Mouse (Mus musculus) thymus, postnatal 4 days (tissue): Measurements from ENCODE around the gene Abhd6.

Experiments used
- DNase-seq: peaks from one replicate; pipeline ENCODE4 v3.0.0; 2021

The Abhd6 gene

DNA sequence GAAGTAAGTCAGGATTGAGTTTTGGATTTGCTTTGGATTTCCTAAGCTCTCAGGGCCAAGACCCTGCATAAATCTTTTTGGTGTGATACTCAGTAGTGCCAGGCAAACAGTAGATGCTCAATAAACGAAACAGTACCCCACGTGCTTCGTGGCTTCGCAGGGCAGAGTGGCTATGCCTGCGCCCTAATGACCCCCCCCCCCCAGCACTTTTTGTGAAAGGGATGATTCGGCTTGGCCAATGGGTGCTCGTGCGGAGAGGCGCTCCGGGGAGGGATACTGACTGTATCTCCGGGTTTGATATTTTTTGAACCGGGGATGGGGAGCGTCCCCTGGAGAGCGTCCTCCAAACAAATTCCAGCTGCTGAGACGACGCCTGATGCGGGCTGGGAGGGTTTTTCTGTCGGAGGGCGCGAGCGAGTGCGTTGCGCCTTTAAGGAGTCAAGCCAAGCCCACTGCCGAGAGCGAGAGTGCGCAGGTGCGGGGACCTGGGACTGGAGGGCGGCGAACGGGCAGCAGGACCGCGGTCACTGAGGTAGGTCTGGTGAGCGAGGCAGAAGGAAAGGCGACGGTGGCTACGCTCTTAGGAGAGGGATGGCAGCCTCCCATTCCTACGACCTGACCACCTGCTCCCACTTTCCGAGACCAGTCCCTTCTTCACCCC is at the start of gene Abhd6:
Gene Abhd6 (plus strand): TSS at position 471 of the 661 bp plus-strand sequence.
- peak; percentile 91 for DNase-seq

DNA sequence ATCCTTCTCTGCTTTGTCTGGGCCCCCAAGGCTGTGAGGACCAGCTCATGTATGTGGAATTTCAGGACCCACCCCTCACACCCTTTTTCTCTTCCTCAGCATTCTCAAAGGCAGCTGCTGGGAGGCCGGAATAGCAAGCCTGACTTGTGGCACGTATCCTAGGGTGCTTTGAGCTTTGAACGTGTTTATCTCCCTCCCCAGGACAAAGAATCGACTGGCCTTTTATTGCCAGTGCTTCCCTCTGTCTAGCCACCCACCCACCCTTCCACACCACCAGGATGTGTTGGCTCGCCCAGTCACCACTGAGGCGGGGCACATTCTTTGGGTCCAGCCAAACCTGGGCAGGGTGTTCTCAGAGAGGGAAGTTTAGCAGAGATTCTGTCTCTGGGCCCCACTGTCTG is 48.6 kb upstream of the Abhd6 start:
- no peak for DNase-seq

DNA sequence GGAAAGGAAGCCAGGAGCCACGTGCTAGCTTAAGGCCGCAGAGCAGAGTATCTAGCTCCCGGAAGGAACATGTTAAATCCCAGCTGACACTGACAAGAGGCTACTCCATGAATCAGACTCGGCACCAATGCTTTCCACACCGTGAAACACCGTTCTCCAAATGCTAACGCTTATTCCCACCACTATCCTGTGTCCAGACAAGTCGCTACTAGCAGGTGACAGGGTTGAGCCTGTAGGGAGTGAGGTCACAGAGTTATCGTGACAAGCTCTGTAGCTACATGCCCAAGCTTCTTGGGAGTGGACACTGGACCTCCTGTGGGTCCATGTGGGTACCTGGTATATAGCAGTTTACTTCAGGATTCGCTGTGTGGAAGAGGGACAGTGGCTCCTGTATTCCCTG is 46.3 kb upstream of the Abhd6 start:
- DNase-seq: no peak

DNA sequence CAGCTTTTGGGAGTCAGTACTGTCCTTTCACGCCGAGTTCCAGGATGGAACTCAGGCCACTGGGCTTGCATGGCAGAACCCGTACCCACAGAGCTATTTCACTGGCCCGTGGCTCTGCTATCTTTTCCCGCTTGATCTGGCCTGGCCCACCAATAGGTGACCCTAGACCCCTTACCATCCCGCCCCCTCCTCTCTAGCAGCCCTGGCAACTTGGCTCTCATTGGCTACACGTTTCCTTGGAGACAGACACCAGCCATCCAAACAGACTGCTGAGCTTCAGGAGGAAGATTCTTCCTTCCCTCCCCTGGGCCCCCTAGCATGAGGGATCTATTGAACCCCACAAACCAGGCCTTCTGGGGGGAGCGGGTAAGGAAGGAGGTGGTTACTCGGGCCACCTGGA is 45.7 kb upstream of the Abhd6 start, which contains the start of gene Gm45521:
Gene Gm45521 (plus strand): TSS at position 240 of the 400 bp plus-strand sequence.
- DNase-seq: no peak

DNA sequence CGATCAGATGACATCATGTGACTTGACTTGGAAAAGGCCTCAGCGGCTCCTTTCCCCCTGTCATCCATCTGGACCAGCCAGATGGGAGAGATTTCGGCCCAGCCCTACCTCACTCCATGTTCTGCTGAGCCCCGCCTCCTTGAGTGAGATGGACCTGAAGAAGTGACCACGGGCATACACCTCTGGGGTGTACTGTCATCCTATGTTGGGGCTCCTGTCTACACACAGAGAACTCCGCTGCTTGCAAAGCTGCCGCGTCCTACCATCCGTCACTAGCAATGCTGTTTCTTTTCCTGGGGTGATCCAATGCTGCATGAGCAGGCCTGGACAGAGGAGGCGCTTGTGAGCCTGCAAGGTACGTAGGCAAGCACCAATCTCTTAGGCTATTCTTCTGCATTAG is 42.1 kb upstream of the Abhd6 start:
- peak; percentile 49 for DNase-seq

DNA sequence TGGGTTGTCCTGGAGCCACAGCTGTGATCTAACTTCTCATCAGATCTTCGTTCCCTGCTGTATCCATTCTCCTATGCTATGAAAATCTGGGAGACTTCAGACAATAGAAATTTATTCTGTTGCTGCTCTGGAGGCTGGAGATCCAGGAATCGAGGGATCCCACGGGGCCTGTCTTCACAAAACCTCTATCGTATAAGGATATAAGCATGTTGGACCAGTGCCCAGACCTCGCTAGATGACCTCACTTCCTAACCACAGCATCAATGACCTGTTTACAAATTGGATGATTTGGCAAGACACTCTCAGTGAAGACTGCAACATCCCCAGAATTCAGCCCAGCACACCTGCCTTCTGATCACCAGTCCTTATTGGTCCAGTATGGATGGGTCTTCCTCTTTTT is 41.0 kb upstream of the Abhd6 start:
- DNase-seq: no peak

DNA sequence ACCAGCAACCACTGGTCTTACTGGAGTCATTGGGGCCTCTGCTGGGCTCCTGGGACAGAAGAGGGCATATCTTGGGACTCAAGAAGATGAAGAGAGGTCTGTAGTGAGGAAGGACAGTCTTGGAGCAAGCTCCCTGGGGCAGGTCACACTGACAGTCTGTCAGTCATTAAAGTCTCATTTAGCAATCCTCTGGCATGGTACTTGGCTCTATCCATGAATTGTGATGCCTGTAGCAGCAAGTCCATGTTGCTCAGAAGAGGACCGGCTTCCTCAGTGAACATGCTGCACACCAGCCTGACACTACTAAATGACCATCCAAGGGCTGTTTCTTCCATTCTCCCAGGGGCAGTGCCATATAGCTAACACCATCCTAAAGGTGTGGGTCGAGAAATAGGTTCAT is 40.1 kb upstream of the Abhd6 start:
- DNase-seq: no peak

DNA sequence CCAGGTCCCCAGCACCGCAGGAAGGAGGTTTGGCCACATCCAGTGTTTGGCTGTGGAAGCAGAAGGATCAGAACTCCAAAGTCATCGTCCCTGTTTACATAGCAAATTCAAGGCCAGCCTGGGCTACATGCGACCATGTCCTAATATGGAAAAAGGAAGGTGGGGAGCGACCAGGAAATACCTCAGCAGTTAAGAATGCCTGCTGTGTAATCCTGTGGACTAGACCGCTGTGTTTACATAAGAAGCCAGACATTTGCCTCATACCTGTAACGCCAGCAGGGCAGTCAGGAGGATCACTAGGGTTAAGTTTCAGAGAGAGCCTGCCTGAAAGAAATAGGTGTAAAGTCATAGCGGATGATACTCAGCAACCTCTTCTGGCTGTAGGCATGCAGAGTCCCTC is 39.5 kb upstream of the Abhd6 start:
- DNase-seq: no peak

DNA sequence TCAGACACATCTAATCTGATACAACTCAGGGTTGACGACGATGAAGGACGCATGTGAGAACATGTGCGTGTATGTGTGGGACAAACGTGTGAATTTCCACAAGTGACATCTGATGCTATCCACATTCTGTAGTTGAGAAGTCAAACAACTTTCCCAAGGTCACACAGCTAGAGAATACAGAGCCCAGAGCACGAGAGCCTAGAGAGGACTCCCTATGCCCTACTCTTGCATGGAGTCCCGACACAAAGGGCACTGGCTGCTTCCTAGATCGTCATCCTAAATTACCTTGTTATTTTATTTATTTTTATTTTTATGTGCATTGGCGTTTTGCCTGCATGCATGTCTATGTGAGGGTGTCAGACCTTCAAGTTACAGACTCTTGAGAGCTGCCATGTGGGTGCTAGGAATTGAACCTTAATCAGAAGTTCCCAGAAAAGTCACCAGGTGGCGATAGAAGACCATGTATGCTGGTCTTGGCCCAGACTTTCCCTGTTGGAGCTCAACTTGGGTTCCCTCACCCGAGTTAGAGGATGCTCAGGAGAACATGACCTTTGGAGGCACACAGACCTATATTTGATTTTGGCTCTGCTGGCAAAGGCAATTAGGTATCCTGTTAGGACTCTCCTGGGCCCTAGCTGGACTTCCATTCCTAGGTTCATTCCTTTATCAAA is 38.3 kb upstream of the Abhd6 start:
- DNase-seq: peak; percentile 69

DNA sequence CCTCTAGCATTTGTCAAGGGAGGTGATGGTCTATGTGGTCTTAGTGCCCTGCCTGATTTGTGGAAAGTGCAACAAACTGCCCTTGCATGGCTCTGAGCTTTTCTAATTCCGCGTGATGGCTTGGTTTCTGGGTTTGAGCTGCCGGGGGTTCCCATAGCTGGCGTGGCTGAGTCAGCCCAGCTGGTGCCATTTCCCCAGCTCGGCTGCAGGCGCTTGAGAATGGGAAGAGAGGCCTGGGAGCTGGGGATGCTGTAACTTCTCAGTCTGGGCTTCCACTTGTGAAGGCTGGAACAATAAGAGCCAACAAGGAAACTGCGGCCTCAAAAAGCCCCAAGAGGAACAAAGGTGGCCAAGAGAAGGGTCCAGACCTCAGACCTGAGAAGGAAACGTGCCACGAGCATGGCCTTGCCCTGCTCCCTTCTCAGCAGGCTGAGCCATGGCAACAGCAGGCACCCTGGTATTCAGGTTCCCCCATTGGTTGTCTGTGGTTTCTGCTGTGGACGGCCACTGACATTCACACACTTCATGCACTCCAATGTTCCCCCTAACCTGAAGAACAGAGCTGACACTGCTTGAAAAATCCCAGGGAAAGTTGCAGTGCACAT is 30.7 kb upstream of the Abhd6 start:
- no peak for DNase-seq

DNA sequence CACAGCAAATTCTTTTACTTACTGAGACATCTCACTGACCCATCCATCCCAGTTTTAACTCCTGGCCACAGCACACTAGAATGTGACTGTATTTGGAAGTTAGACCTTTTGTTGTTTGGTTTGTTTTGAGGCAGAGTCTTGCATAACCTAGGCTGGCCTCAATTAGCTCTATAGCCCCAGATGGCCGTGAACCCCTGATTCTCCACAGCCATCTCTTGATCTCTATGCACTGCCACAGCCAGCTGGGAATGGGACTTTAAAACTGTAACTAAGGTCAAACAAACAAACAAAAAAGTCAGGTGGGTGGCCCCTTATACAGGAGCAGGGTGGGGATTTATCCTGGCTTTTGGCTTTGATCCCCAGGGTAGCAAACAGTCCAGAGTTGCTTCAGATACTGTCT is 28.1 kb upstream of the Abhd6 start:
- DNase-seq: no peak

DNA sequence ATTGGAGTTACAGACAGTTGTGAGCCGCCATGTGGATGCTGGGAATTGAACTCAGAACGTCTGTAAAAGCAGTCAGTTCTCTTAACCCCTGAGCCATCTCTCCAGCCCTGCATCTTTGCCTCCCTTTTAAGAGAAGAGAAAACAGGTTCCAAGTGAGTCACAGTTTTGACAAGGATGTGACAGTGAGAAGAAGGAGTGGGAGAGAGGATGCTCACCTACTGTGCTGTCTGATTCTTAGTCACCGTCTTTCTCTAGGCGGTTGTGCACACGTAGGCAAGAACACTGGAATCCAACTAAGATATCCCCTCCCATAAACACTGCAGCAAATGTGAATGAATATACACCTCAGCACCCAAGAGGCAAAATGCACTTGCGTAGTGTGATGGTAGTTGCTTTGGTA is 27.5 kb upstream of the Abhd6 start:
- no peak for DNase-seq

DNA sequence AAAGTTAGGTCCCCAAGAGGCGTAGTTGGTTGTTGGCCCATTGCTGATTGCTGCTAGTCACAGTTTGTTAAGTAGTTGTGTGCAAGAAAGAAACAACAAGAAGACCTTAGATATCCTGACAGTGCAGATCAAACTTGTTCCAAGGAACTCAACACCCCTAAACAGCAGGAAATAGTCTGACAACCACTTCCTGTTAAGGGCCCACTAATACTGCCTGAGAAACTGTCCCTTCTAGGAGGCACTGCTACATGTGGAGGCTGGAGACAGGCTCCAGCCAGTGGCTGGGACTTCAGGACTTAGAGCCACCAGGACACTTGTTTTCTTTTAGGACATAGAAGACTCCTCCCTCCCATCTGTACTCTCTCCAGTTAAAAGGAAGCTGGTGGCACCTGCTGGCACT is 25.2 kb upstream of the Abhd6 start:
- DNase-seq: no peak

DNA sequence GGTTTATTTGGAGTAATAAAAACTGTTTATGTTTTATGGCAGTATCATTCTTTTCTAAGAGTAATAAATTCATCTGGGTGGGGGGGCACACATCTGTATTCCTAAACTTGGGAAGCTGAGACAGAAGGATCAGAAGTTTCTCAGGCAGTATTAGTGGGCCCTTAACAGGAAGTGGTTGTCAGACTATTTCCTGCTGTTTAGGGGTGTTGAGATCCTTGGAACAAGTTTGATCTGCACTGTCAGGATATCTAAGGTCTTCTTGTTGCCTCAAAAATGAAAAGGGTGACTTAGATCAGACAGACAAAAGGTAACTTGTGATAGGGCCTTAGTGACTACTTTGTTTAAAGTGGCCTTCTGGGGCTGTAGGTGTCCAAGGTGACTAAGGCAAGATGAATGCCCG is 24.5 kb upstream of the Abhd6 start:
- DNase-seq: no peak

DNA sequence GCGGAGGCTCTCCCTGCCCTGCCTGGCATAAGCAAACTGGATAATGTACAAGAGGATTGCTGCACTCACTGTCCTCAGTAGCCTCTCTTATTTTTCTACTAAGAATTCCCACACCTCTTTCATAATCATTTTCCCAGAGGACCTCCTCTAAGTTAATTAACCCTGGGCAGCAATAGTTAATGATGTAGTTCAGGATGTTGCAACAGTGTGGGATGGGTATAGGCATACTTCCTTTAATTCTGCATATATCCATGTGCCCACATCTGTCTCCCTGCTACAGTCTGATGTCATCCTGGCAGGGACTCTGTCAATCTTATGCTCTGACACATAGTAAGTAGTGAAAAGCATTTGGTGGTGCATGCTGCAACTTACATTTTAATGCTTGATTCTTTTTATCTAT is 21.5 kb upstream of the Abhd6 start:
- DNase-seq: no peak

DNA sequence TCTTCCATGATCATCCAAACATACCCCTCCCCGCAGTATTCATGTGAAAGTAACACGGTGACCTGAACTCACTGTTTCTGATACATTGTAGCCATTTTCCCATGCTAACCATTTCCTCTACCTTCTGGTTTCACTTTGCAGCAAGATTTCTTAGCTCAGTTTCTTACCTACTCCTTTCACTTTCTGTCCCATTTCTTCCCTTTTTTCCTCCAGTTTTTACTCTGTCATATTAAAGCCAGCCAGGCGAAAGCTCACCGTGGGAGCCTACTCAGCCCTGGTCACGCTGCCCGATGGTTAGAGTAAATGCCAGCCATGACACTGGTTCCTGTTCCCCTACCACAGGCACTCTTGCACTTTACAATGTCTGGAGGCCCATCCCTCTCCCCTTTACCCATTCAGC is 15.8 kb upstream of the Abhd6 start:
- no peak for DNase-seq

DNA sequence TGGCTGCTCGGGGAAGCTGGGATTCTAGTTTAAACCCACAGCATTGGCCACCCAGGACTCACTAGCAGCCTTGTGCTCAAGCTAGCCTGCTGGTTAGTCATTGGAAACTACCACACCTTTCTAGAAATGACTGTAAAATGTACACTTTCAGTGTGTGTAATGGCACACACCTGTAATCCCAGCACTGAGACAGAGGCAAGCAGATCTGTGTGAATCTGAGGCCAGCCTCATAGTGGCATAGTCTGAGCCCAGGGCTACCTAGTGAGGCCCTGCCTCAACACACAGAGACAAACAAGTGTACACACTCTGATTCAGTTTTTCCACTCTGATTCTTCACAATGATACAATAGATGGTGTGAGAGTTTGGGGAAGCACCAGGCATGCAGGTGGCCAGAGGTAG is 13.3 kb upstream of the Abhd6 start:
- no peak for DNase-seq

DNA sequence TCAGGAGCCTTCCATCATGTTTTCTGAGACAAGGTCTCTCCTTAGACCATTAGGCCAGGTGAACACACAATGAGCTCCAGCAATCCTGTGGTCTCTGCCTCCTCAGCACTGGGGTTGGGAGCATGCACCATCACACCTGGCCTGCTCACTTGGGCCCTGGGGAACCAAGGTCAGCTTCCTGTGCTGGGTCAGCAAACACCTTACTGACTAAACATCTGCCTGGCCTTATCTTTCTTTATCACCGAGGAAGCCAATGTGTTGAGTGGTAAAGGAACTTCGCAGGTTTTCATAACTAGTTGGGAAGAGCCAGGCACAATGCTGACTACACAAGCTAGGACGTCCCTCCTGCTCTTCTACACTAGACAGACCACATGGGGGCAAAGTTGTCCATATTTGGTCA is 12.7 kb upstream of the Abhd6 start:
- DNase-seq: no peak

DNA sequence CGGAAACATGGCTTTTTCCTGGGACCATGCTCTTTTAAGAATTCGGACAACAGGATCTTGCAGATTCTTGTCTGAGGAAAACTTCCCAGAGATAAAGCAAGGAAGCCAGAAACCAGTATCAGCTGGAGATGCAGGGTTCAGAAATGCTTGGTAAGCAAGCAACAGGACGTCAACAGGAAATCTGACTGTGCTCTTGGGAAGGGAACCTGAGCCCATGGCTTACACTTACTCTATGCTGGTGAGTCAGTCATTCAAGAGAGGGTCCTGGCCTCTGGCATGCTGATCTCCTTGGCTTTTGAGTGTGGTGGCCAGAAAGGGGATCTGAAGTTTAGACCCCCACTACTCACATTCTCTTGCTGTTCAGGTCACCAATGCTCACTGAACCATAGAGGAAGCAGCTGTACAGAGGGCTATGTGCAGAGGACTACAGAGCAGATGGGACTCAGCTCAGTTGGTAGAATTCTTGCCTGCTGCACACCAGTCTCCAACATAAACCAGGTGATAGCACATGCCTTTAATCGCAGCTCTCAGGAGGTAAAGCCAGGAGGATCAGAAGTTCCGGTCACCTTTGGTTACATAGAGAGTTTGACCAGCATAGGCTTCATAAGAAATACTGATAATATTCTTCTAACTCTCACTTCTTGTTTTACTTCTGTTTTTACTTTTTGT is 11.5 kb upstream of the Abhd6 start:
- no peak for DNase-seq

DNA sequence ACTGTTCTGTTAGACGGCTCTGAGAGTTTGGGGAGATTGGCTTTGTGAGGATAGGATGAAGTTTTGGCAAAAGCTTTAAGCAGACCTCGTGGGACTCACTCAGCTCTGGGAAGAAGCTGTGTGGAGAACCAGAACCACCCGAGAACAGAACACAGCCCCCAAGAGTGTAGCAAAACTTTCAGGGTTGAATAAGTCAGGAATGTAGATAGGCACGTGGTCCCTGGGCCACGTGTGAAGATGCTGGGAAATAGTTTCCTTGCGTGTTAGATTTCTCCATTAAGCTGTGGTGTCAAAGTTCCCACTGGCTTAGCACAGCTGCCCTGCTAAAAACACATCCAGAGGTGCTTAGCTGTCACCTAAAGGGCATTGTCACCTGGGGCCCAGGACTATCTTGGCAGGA is 10.5 kb upstream of the Abhd6 start:
- DNase-seq: no peak

DNA sequence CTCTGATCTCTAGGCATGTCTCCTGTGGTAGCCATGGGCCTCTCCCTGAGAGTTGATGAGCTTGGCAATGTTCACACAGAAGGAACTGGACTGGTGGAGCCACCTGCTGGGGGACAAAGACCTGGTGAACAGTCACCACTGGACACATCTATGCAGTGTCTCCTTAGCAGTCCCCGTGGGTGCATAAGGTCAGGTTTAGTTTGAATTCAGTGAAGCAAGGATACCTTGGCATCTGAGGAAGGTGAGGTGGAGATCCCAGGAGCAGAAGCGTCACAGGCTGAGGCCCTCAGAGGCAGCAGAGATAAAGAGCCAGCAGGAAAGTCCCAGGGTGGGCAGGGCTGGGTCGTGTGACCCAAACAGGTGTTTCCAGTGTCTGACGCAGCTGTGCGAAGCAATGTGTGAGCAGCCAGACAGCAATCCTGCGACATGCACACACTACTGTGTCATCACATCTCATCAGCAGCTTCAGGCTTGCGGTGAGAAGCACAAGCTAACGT is 8.4 kb upstream of the Abhd6 start, which contains the start of gene Dnase1l3:
Gene Dnase1l3 (minus strand): TSS at position 303 of the 497 bp plus-strand sequence.
- peak; percentile 56 for DNase-seq

DNA sequence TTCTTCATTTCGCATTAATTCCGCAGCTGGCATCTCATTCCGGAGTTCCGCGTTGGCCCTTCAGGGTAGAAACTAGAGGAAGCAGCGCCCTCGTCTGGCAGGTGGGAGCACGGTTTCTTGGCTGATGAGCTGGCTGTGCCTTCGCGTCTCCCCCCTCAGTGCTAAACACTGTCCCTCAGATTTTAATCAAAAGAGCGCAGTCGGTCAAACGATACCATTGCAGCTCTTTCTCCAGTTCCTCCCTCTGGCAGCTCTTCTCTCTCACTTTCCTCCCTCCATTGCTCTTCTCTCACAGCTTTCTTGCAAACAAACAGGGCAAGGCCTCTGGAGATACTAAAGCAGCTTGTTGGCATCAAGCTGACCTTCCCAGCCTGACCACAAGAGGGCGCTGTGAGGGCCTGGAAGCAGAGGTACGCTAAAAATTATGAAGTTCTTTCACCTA is 5.4 kb upstream of the Abhd6 start:
- DNase-seq: peak; percentile 96

DNA sequence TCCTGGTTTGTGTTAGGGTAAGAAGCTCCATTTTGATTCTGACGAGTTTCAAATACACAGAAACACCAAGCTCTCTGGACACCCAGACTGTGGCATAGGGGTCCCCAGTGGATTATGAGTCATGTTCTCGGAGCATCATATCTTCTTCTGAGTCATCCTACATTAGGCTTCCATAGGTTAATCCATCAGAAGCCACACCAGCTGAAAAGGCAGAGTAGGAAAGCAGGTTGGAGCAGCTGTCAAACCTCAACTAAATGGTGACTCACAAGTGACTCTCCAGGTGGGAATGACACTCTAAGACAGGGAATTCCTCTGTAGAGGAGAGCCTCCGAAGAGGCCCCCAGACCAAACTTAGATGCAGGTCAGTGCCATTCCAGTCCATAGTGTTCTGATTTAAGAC is 3.7 kb upstream of the Abhd6 start:
- no peak for DNase-seq

DNA sequence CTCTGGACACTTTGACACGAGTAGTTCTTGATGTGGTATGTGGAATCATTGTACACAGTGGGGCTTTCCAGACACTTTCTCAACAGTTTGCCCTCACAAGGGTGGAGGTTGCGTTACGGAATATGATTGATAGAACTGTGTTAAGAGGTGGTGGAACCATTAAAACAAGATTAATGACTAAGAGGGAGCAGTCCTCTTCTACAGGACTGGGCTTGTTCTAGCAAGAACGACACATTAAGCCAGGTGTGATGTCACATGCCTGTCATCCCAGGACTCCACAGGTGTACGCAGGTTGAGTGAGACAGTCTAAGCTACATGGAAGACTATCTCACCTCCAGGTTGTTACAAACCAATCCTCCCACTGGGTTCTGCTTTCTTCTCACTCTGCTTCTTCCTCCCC is 3.3 kb upstream of the Abhd6 start:
- DNase-seq: no peak
